Mouse (Mus musculus) heart, embryonic 10.5 days (tissue): ENCODE measurements around the gene Sbk1. TPM values are rescaled to one million over a fixed set of nuclear protein-coding genes. Genes with fewer than 3 reads are reported as not detected.
"Not testable (repeated sequence)": the region's sequence is repeated elsewhere in the genome, so short reads cannot be mapped to it uniquely, and the experiment has no call there.

Experiments used
- DNase-seq: peaks from one replicate; pipeline ENCODE4 v3.0.0-alpha.2; 2017; ENCODE audit warnings: low spot score
- H3K27ac ChIP-seq: fragments of 300-500 bp; sonication (generic); 2 replicates; pipeline ENCODE4 v1.5.1; 2016; ENCODE audit warnings: mild to moderate bottlenecking
- H3K27me3 ChIP-seq: fragments of 300-500 bp; sonication (generic); 2 replicates; pipeline ENCODE4 v1.6.1; 2016; ENCODE audit warnings: mild to moderate bottlenecking; ENCODE audit not compliant: poor library complexity, insufficient read depth, severe bottlenecking
- H3K36me3 ChIP-seq: fragments of 300-500 bp; sonication (generic); 2 replicates; pipeline ENCODE4 v1.6.1; 2016; ENCODE audit warnings: mild to moderate bottlenecking, moderate library complexity
- H3K4me1 ChIP-seq: fragments of 300-500 bp; sonication (generic); 2 replicates; pipeline ENCODE4 v1.6.1; 2016; ENCODE audit warnings: mild to moderate bottlenecking
- H3K4me3 ChIP-seq: fragments of 300-500 bp; sonication (generic); 2 replicates; pipeline ENCODE4 v1.5.1; 2016; ENCODE audit warnings: mild to moderate bottlenecking, moderate library complexity
- H3K9me3 ChIP-seq: fragments of 300-500 bp; sonication (generic); 2 replicates; pipeline ENCODE4 v1.6.1; 2016; ENCODE audit warnings: mild to moderate bottlenecking, moderate library complexity
- WGBS: fragments of 180-500 bp; shearing (Covaris S2); methylation state at CpG from one replicate; pipeline ENCODE4 v1.1.7; 2016; 5-methylcytosine and 5-hydroxymethylcytosine counted together
- polyA plus RNA-seq: library from polyadenylated mRNA; unstranded; fragments of >200 nt; fragmentation: Nextera tagmentation; extraction: Ambion mirVana; gene quantifications from 2 replicates; pipeline ENCODE4 v1.2.1, GENCODE M21; 2016

Sbk1 gene
- polyA plus RNA-seq, 1 experiment from 2014 or later, result 33.5 TPM

GRCm38 (mm10) chr7:126273351-126274042 is 1.1 kb downstream of the Sbk1 start:
- no peak for DNase-seq
- peaks cover 34% of the 10 kb centered on the region for H3K4me1 ChIP-seq

DNA sequence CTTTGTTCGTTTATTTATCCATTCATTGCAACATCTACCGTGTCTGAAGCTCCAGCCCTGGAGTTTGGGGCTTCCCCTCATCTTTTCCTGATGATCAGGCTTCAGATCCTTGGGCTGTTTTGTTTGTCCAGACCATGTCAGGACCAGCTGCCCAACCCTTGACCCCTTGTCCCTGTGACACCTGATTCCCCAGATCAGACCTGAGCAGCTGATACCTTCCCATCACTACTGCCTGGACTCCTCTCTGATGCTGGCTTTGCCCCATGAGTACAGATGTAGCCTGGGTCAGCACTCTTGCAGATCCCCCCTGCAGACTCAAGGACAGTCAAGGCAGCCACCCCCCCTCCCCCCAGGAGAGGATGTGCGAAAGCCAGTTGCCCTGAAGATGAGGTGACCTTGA is 1.7 kb downstream of the Sbk1 start:
- no peak overlapping the region for H3K27ac ChIP-seq

More at GRCm38 (mm10) chr7:126273351-126274042, 1.1 kb downstream of the Sbk1 start:
- Histone ChIP-seq H3K36me3 (peaks cover 29% of the 10 kb centered on the region), H3K9me3 (no peaks in the 10 kb centered on the region), H3K27ac (peak overlapping the region; percentile 93), H3K27me3 (peaks cover 43% of the 10 kb centered on the region), H3K4me3 (peak overlapping the region; percentile 88)
- 22% methylated on average over 11 of the region's 11 CpGs for WGBS

GRCm38 (mm10) chr7:126274626-126275025 is 2.2 kb downstream of the Sbk1 start:
- Histone ChIP-seq H3K4me3 (peak overlapping the region; percentile 88), H3K4me1 (peaks cover 40% of the 10 kb centered on the region), H3K9me3 (no peaks in the 10 kb centered on the region), H3K27me3 (peaks cover 33% of the 10 kb centered on the region), H3K36me3 (peaks cover 32% of the 10 kb centered on the region), H3K27ac (no peak overlapping the region)
- DNase-seq, result no peak
- WGBS, result 32% methylated on average over 4 of the region's 4 CpGs

More for the DNA sequence above, 1.7 kb downstream of the Sbk1 start:
- Histone ChIP-seq H3K9me3 (no peaks in the 10 kb centered on the region), H3K4me3 (peak overlapping the region; percentile 88), H3K36me3 (peaks cover 29% of the 10 kb centered on the region), H3K27me3 (peaks cover 38% of the 10 kb centered on the region), H3K4me1 (peaks cover 35% of the 10 kb centered on the region)
- DNase-seq, result no peak
- 35% methylated on average over 3 of the region's 3 CpGs for WGBS

- Histone ChIP-seq H3K27me3 (peaks cover 22% of the 10 kb centered on the region), H3K4me3 (no peak overlapping the region), H3K4me1 (peaks cover 51% of the 10 kb centered on the region), H3K36me3 (peaks cover 32% of the 10 kb centered on the region), H3K27ac (no peak overlapping the region), H3K9me3 (no peaks in the 10 kb centered on the region)
- no peak for DNase-seq
- WGBS, result 90% methylated on average over 5 of the region's 5 CpGs
These were observed 3.3 kb downstream of the Sbk1 start for GRCm38 (mm10) chr7:126275711-126276110.

DNA sequence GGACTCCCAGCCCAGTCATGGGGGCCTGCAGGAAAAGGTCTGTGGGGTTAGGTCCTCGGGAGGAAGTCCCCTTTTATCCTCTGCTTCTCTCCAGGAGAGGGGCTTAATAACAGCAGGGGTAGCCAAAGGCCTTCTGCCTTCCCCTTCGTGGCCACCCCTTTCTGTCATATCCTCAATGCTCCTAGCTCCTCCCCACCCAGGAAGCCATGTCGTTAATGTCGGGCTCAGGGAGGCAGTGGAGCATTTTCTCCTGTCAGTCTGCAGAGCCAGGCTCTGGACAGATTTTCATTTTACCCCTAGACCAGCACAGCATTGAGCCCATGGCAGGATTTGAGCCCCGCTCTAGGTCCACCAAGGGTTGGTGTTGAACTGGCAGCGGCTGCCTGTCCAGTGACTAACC is 3.9 kb downstream of the Sbk1 start:
- H3K4me1 ChIP-seq, result peaks cover 50% of the 10 kb centered on the region
- peaks cover 34% of the 10 kb centered on the region for H3K36me3 ChIP-seq
- no peak overlapping the region for H3K4me3 ChIP-seq

DNA sequence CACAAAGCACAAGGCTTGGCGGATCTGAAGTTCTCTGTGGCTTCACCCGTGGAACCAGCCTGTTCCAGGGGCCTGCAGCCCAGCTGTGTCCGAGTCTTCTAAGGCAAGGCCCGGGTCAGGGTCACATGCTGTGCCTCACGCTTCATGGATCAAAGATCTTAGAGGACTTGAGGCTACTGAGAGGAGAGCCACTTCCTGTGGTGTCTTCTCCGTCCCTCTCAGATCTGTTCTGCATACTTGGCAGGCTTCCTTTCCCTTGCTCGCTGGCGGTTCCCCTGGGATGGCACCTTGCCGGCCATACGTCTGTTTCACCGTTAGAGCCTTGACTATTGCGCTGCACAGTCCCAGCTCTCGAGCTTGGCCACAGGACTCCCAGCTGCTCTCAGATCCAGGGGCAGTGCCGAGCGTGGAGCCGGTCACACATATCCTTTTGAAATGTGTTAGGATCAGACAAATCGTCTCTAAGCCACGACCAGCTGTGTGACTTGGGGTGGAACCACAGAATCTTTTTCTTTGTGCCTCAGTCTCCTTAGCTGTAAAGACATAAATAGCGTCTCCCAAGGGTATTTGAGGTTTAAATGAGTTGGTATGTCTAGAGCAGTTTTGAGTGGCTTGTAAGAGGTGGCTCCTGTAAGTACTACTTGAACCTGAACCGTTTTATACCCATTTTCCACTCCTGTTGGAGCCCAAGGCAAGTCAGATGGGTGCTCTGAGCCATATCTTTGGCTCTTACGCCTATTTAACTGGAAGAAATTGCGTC is 5.3 kb downstream of the Sbk1 start:
- Histone ChIP-seq H3K27me3 (peaks cover 18% of the 10 kb centered on the region; the same call in 1 of the 2 replicates), H3K9me3 (no peaks in the 10 kb centered on the region), H3K4me1 (peaks cover 48% of the 10 kb centered on the region), H3K36me3 (peaks cover 40% of the 10 kb centered on the region), H3K4me3 (no peak overlapping the region), H3K27ac (no peak overlapping the region)
- 80% methylated on average over 22 of the region's 22 CpGs for WGBS
- DNase-seq, result no peak

More for the DNA sequence above, 3.9 kb downstream of the Sbk1 start:
- Histone ChIP-seq H3K27me3 (peaks cover 18% of the 10 kb centered on the region; the same call in 1 of the 2 replicates), H3K9me3 (no peaks in the 10 kb centered on the region), H3K27ac (no peak overlapping the region)
- DNase-seq, result no peak
- 64% methylated on average over 6 of the region's 6 CpGs for WGBS

DNA sequence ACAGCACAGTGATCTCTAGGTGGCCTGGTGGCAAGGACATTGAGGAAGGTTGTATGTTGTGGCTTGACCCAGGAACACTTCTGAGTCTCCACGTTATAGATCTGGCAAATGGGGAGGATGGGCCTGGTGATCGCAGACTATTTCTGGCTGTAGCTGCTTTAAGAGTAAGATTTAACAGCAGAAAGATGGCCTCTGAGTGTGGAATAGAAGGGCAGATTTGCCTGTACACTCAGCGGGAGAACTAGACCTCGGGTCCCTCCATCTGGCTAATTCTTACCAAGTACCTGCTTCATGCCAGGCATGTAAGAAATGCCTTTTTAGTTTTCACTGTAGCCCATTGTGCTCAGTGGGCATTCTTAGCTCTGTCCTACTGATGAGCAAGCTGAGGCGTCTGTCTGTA is 6.4 kb downstream of the Sbk1 start:
- WGBS, result 83% methylated on average over 5 of the region's 5 CpGs
- peaks cover 37% of the 10 kb centered on the region for H3K4me1 ChIP-seq
- H3K9me3 ChIP-seq, result no peaks in the 10 kb centered on the region
- no peak overlapping the region for H3K27ac ChIP-seq
- peaks cover 40% of the 10 kb centered on the region for H3K36me3 ChIP-seq
- DNase-seq, result no peak
- H3K4me3 ChIP-seq, result no peak overlapping the region
- H3K27me3 ChIP-seq, result 0 out of 2 replicates have a peak, but pooled peaks cover 12% of the 10 kb centered on the region

DNA sequence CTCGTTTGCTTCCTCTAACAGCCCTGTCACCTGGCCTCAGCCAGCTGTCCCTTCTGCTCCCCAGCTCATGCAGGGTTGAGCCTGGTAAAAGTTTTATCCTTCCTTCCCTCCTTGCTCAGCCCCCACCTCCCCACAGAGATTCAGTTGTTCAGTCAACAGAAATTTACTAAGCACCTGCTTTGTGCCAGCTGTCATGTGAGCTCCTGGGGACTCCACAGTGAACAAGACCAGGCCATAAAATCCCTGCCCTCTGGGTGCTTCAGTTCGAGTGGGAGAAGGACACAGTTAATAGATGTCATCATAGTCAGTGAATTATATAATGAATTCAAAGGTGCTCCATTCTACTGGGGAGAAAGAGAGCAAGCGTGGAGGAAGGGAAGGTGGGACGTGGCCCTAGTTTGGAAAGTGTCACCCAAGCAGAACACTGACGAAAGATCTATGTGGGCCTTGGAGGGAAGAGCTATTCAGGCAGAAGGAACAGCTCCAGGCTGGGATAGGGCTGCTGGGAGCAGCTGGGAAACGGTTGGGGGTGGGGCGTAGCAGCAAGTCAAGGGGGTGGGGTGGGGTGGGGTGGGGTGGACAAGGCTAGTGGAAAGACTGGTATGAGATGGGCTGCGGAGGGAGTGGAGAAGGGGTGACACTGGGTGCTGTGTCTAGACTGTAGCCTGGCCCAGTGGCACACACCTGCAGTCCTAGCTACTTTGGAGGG is 7.5 kb downstream of the Sbk1 start:
- Histone ChIP-seq H3K4me1 (peaks cover 33% of the 10 kb centered on the region), H3K4me3 (no peak overlapping the region), H3K27me3 (0 out of 2 replicates have a peak, but pooled peaks cover 11% of the 10 kb centered on the region), H3K36me3 (peaks cover 42% of the 10 kb centered on the region), H3K27ac (no peak overlapping the region), H3K9me3 (no peaks in the 10 kb centered on the region)
- WGBS, result 77% methylated on average over 8 of the region's 8 CpGs
- no peak for DNase-seq

GRCm38 (mm10) chr7:126280696-126281095 is 8.3 kb downstream of the Sbk1 start:
- no peaks in the 10 kb centered on the region for H3K9me3 ChIP-seq
- 0 out of 2 replicates have a peak, but pooled peaks cover 11% of the 10 kb centered on the region for H3K27me3 ChIP-seq
- H3K4me3 ChIP-seq, result no peak overlapping the region
- peaks cover 36% of the 10 kb centered on the region for H3K36me3 ChIP-seq
- peaks cover 38% of the 10 kb centered on the region for H3K4me1 ChIP-seq
- no peak for DNase-seq
- H3K27ac ChIP-seq, result no peak overlapping the region
- 40% methylated on average over 6 of the region's 6 CpGs for WGBS

- H3K4me1 ChIP-seq, result peaks cover 35% of the 10 kb centered on the region
- H3K9me3 ChIP-seq, result no peaks in the 10 kb centered on the region
- 0 out of 2 replicates have a peak, but pooled peaks cover under 1% of the 10 kb centered on the region for H3K27me3 ChIP-seq
- WGBS, result 80% methylated on average over 16 of the region's 16 CpGs
- peaks cover 23% of the 10 kb centered on the region for H3K36me3 ChIP-seq
- DNase-seq, result no peak
- no peak overlapping the region for H3K4me3 ChIP-seq
- no peak overlapping the region for H3K27ac ChIP-seq
These were observed 9.7 kb downstream of the Sbk1 start for GRCm38 (mm10) chr7:126281876-126282682.

- H3K4me3 ChIP-seq, H3K27me3 ChIP-seq, H3K27ac ChIP-seq, H3K9me3 ChIP-seq, DNase-seq: not testable (repeated sequence)
- WGBS, result 86% methylated on average over 8 of the region's 8 CpGs
- Histone ChIP-seq H3K36me3 (peaks cover 17% of the 10 kb centered on the region), H3K4me1 (peaks cover 37% of the 10 kb centered on the region)
These were observed 10.2 kb downstream of the Sbk1 start for GRCm38 (mm10) chr7:126282683-126282990.

GRCm38 (mm10) chr7:126284021-126284420 is 11.6 kb downstream of the Sbk1 start:
- DNase-seq, result no peak
- H3K4me1 ChIP-seq, result peaks cover 46% of the 10 kb centered on the region

More at GRCm38 (mm10) chr7:126284021-126284420, 11.6 kb downstream of the Sbk1 start:
- no peak overlapping the region for H3K4me3 ChIP-seq
- no peak overlapping the region for H3K27ac ChIP-seq
- H3K36me3 ChIP-seq, result peaks cover 14% of the 10 kb centered on the region; the same call in 1 of the 2 replicates
- no peaks in the 10 kb centered on the region for H3K9me3 ChIP-seq
- WGBS, result 81% methylated on average over 5 of the region's 5 CpGs
- H3K27me3 ChIP-seq, result peaks cover 2% of the 10 kb centered on the region; the same call in 1 of the 2 replicates
